Mouse (Mus musculus) left cerebral cortex, adult 11 months (tissue): Measurements from ENCODE around the gene Naa80.
A peak's percentile ranks its signal among the peaks of the same experiment; 100 is the strongest.

Source experiments
- DNase-seq: peaks from one replicate; pipeline ENCODE4 v3.0.0; 2022; ENCODE audit warnings: low spot score

Gene Naa80

GRCm38 (mm10) chr9:107578587-107578986 lies at the start of gene Naa80:
TSS of gene Naa80 (plus strand) at chr9:107578887.
- DNase-seq = no peak

- DNase-seq = peak; percentile 94
These were observed 44.8 kb upstream of the Naa80 start, which contains the start of gene Tmem115 for GRCm38 (mm10) chr9:107533791-107534407. TSS of gene Tmem115 (plus strand) at chr9:107533945.

GRCm38 (mm10) chr9:107534408-107535202 lies 44.1 kb upstream of the Naa80 start:
- no peak for DNase-seq

- no peak for DNase-seq
These were observed 40.5 kb upstream of the Naa80 start for GRCm38 (mm10) chr9:107538231-107538630.

- no peak for DNase-seq
These were observed 40.0 kb upstream of the Naa80 start for GRCm38 (mm10) chr9:107538711-107539110.

GRCm38 (mm10) chr9:107539940-107540339 lies 38.7 kb upstream of the Naa80 start:
- no peak for DNase-seq

- DNase-seq = no peak
These were observed 38.3 kb upstream of the Naa80 start for GRCm38 (mm10) chr9:107540420-107540819.

- no peak for DNase-seq
These were observed 37.7 kb upstream of the Naa80 start for GRCm38 (mm10) chr9:107541005-107541404.

- peak; percentile 86 for DNase-seq
These were observed 37.0 kb upstream of the Naa80 start, which contains the start of the genes Cyb561d2 and Nprl2 for GRCm38 (mm10) chr9:107541474-107542351. TSS of gene Cyb561d2 (minus strand) at chr9:107542193. TSS of gene Nprl2 (plus strand) at chr9:107542226.

GRCm38 (mm10) chr9:107542352-107542686 lies 36.4 kb upstream of the Naa80 start:
- no peak for DNase-seq

GRCm38 (mm10) chr9:107542721-107543120 lies 36.0 kb upstream of the Naa80 start:
- no peak for DNase-seq

GRCm38 (mm10) chr9:107543299-107543698 lies 35.4 kb upstream of the Naa80 start:
- DNase-seq = no peak

- DNase-seq = no peak
These were observed 34.4 kb upstream of the Naa80 start for GRCm38 (mm10) chr9:107544196-107544700.

- no peak for DNase-seq
These were observed 34.0 kb upstream of the Naa80 start for GRCm38 (mm10) chr9:107544729-107545128.

- no peak for DNase-seq
These were observed 33.5 kb upstream of the Naa80 start for GRCm38 (mm10) chr9:107545199-107545598.

GRCm38 (mm10) chr9:107545602-107546001 lies 33.1 kb upstream of the Naa80 start:
- DNase-seq = no peak

- DNase-seq = peak; percentile 80
These were observed 31.7 kb upstream of the Naa80 start, which contains the start of gene Zmynd10 for GRCm38 (mm10) chr9:107547026-107547425. TSS of gene Zmynd10 (plus strand) at chr9:107547298.

- DNase-seq = no peak
These were observed 30.7 kb upstream of the Naa80 start for GRCm38 (mm10) chr9:107547957-107548356.

GRCm38 (mm10) chr9:107548820-107549219 lies 29.9 kb upstream of the Naa80 start:
- no peak for DNase-seq

- no peak for DNase-seq
These were observed 29.2 kb upstream of the Naa80 start for GRCm38 (mm10) chr9:107549297-107550074.

- DNase-seq = no peak
These were observed 28.1 kb upstream of the Naa80 start for GRCm38 (mm10) chr9:107550491-107551116.
